Mouse (Mus musculus) liver, embryonic 18 days (tissue): ENCODE results near the gene Frs3. TPM values are rescaled to one million over a fixed set of nuclear protein-coding genes. Genes with fewer than 3 reads are reported as not detected.

Experiments used
- polyA plus RNA-seq: library from polyadenylated mRNA; depleted of rRNA; stranded (reverse); fragments of >200 nt; gene quantifications from 2 replicates; pipeline ENCODE4 v1.2.3, GENCODE M21; 2012; rRNA removed

Gene Frs3
- polyA plus RNA-seq = 2.8 and 2.9 TPM in 2 replicates

GRCm38 (mm10) chr17:47688608-47689575 lies at the start of gene Frs3:
Gene Frs3 (plus strand): TSS chr17:47689030.

GRCm38 (mm10) chr17:47688344-47688607 lies 554 bp upstream of the Frs3 start, which contains the start of gene Tomm6:
Gene Tomm6 (minus strand): TSS chr17:47688386.

GRCm38 (mm10) chr17:47694442-47694502 lies 5.4 kb downstream of the Frs3 start, which contains the start of gene Gm21981:
Gene Gm21981 (minus strand): TSS chr17:47694455.

GRCm38 (mm10) chr17:47694503-47695336 lies 5.9 kb downstream of the Frs3 start, which contains the start of gene Prickle4:
Gene Prickle4 (minus strand): TSS chr17:47694736.

GRCm38 (mm10) chr17:47726566-47726965 lies 37.7 kb downstream of the Frs3 start, which contains the start of gene Pgc:
Gene Pgc (plus strand): TSS chr17:47726842.

GRCm38 (mm10) chr17:47736856-47737255 lies 48.0 kb downstream of the Frs3 start, which contains the start of gene Tfeb:
Gene Tfeb (plus strand): TSS chr17:47737030.

Other genes with a start within 250 kb of the Frs3 start
- 13.0 and 14.1 TPM in 2 replicates for gene Taf8, start 186.7 kb upstream of the Frs3 start, polyA plus RNA-seq
- 130 and 132 TPM in 2 replicates for gene Ccnd3, start 184.0 kb upstream of the Frs3 start, polyA plus RNA-seq
- 6.1 and 6.2 TPM in 2 replicates for gene Bysl, start 77.5 kb upstream of the Frs3 start, polyA plus RNA-seq
- gene Med20, start 77.4 kb upstream of the Frs3 start, polyA plus RNA-seq = 19.4 and 20.9 TPM in 2 replicates
- 0.40 and 0.60 TPM in 2 replicates for gene Gm20517, start 77.4 kb upstream of the Frs3 start, polyA plus RNA-seq
- gene Usp49, start 58.3 kb upstream of the Frs3 start, polyA plus RNA-seq = 3.5 and 3.8 TPM in 2 replicates
- 51.4 and 52.0 TPM in 2 replicates for gene Tomm6, start 644 bp upstream of the Frs3 start, polyA plus RNA-seq
- gene Gm21981, start 5.4 kb downstream of the Frs3 start, polyA plus RNA-seq = 0.29 and 0.32 TPM in 2 replicates
- 0.06 and 0.16 TPM in 2 replicates for gene Prickle4, start 5.7 kb downstream of the Frs3 start, polyA plus RNA-seq
- gene Pgc, start 37.8 kb downstream of the Frs3 start, polyA plus RNA-seq = 0.02 TPM in 2 replicates
- 3.9 and 4.7 TPM in 2 replicates for gene Tfeb, start 48.0 kb downstream of the Frs3 start, polyA plus RNA-seq
- 10.9 and 14.0 TPM in 2 replicates for gene Mdfi, start 145.7 kb downstream of the Frs3 start, polyA plus RNA-seq
- 11.5 and 15.7 TPM in 2 replicates for gene Foxp4, start 235.6 kb downstream of the Frs3 start, polyA plus RNA-seq